Mouse (Mus musculus): ENCODE data around the gene Camkmt. TPM values are rescaled to one million over a fixed set of nuclear protein-coding genes. Genes with fewer than 3 reads are reported as not detected.

The Camkmt gene
- total RNA-seq, 2 experiments from 2014 or later: 2.1 to 5.3 TPM

GRCm38 (mm10) chr17:85443036-85443435 is 352.7 kb downstream of the Camkmt start:
- ATAC-seq (replicated peaks; ENCODE audit: poor library complexity): no peak

GRCm38 (mm10) chr17:85454419-85454983 is 364.1 kb downstream of the Camkmt start:
- peak; percentile 34 for ATAC-seq (replicated peaks; ENCODE audit: poor library complexity)

GRCm38 (mm10) chr17:85455063-85455462 is 364.7 kb downstream of the Camkmt start:
- peak; percentile 42 for ATAC-seq (replicated peaks; ENCODE audit: poor library complexity)

GRCm38 (mm10) chr17:85458075-85458474 is 367.7 kb downstream of the Camkmt start:
- peak; percentile 90 for ATAC-seq (replicated peaks; ENCODE audit: poor library complexity)

GRCm38 (mm10) chr17:85458589-85458988 is 368.2 kb downstream of the Camkmt start:
- no peak for ATAC-seq (replicated peaks; ENCODE audit: poor library complexity)

GRCm38 (mm10) chr17:85461577-85461976 is 371.2 kb downstream of the Camkmt start:
- ATAC-seq (replicated peaks; ENCODE audit: poor library complexity): no peak

- ATAC-seq (replicated peaks; ENCODE audit: poor library complexity): peak; percentile 43; the same call in 1 of the 2 replicates
These were observed 373.4 kb downstream of the Camkmt start for GRCm38 (mm10) chr17:85463497-85464392.

- 0 out of 2 replicates have a peak, but pooled peaks have one; percentile 20 for ATAC-seq (replicated peaks; ENCODE audit: poor library complexity)
These were observed 374.4 kb downstream of the Camkmt start for GRCm38 (mm10) chr17:85464466-85465411.

- ATAC-seq (replicated peaks; ENCODE audit: poor library complexity): no peak
These were observed 379.4 kb downstream of the Camkmt start for GRCm38 (mm10) chr17:85469776-85470175.

GRCm38 (mm10) chr17:85472687-85473202 is 382.4 kb downstream of the Camkmt start:
- no peak for ATAC-seq (replicated peaks; ENCODE audit: poor library complexity)

- no peak for ATAC-seq (replicated peaks; ENCODE audit: poor library complexity)
These were observed 382.9 kb downstream of the Camkmt start for GRCm38 (mm10) chr17:85473217-85473616.

GRCm38 (mm10) chr17:85473881-85474280 is 383.5 kb downstream of the Camkmt start:
- ATAC-seq (replicated peaks; ENCODE audit: poor library complexity): no peak

GRCm38 (mm10) chr17:85481241-85481640 is 390.9 kb downstream of the Camkmt start:
- ATAC-seq (replicated peaks; ENCODE audit: poor library complexity): no peak

GRCm38 (mm10) chr17:85483086-85483485 is 392.7 kb downstream of the Camkmt start:
- no peak for ATAC-seq (replicated peaks; ENCODE audit: poor library complexity)

GRCm38 (mm10) chr17:85484015-85484414 is 393.7 kb downstream of the Camkmt start:
- no peak for ATAC-seq (replicated peaks; ENCODE audit: poor library complexity)

- ATAC-seq (replicated peaks; ENCODE audit: poor library complexity): no peak
These were observed 394.2 kb downstream of the Camkmt start for GRCm38 (mm10) chr17:85484526-85484925.

- no peak for ATAC-seq (replicated peaks; ENCODE audit: poor library complexity)
These were observed 395.0 kb downstream of the Camkmt start for GRCm38 (mm10) chr17:85485065-85485945.

GRCm38 (mm10) chr17:85485946-85486533 is 395.7 kb downstream of the Camkmt start:
- no peak for ATAC-seq (replicated peaks; ENCODE audit: poor library complexity)

Measured in megakaryocyte progenitor cell, adult 5-6 weeks (primary cell).